Mouse (Mus musculus) forebrain, embryonic 12.5 days (tissue): Measurements from ENCODE around the gene Carm1. TPM values are rescaled to one million over a fixed set of nuclear protein-coding genes. Genes with fewer than 3 reads are reported as not detected.
A peak's percentile ranks its signal among the peaks of the same experiment; 100 is the strongest.

Experiments
- ATAC-seq: fragments of 200-750 bp; cut with Nextera tagmentation; 2 replicates; pipeline ENCODE4 v1.8.0; 2017; ENCODE audit warnings: moderate TSS enrichment; ENCODE audit not compliant: low FRiP score
- H3K27ac ChIP-seq: fragments of 300-500 bp; sonication (generic); 2 replicates; pipeline ENCODE4 v1.5.1; 2016; ENCODE audit warnings: mild to moderate bottlenecking
- H3K27me3 ChIP-seq: fragments of 300-500 bp; sonication (generic); 2 replicates; pipeline ENCODE4 v1.6.1; 2016; ENCODE audit warnings: mild to moderate bottlenecking
- H3K36me3 ChIP-seq: fragments of 300-500 bp; sonication (generic); replicated peaks from 2 replicates; pipeline ENCODE4 v1.6.1; 2016; ENCODE audit warnings: mild to moderate bottlenecking
- H3K4me1 ChIP-seq: fragments of 300-500 bp; sonication (generic); 2 replicates; pipeline ENCODE4 v1.6.1; 2016
- H3K4me2 ChIP-seq: fragments of 300-500 bp; sonication (generic); 2 replicates; pipeline ENCODE4 v1.6.1; 2016; ENCODE audit warnings: mild to moderate bottlenecking, moderate library complexity
- H3K4me3 ChIP-seq: fragments of 300-500 bp; sonication (generic); replicated peaks from 2 replicates; pipeline ENCODE4 v1.5.1; 2016; ENCODE audit warnings: mild to moderate bottlenecking
- H3K9ac ChIP-seq: fragments of 300-500 bp; sonication (generic); 2 replicates; pipeline ENCODE4 v1.6.1; 2016; ENCODE audit warnings: mild to moderate bottlenecking
- H3K9me3 ChIP-seq: fragments of 300-500 bp; sonication (generic); 2 replicates; pipeline ENCODE4 v1.6.1; 2016
- WGBS: fragments of 180-500 bp; shearing (Covaris S2); methylation state at CpG from one replicate; pipeline ENCODE4 v1.1.7; 2016; 5-methylcytosine and 5-hydroxymethylcytosine counted together
- polyA plus RNA-seq: library from polyadenylated mRNA; unstranded; fragments of >200 nt; fragmentation: Nextera tagmentation; extraction: Ambion mirVana; gene quantifications from 2 replicates; pipeline ENCODE4 v1.2.1, GENCODE M21; 2016

Carm1 gene
- polyA plus RNA-seq, 1 experiment from 2014 or later = 62.5 TPM

DNA sequence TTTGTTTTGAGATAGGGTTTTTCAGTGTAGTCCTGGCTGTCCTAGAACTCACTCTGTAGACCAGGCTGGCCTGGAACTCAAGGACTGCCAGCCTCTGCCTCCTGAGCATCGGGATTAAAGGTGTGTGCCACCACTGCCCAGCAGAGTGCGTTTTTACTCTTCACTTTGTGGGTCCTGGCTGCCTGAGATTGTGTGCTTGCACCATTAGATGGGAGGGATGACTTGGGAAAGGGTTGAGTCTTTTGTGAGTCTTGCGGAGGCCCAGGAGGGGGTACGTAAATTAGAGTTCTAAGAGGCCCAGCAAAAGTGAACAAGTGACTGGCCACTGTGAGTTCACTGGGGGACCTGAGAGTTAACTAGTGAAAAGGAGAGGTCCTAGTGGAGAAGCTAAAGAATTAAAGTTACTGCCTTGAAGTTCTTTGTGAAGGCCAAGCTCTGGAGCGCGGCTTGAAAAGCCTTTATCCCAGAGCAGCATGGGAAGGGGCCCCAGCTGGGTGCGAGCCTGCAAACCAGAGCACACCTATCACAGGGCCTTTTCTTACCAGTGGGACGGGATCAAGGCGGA, 1.3 kb upstream of the Carm1 start:
- H3K9ac ChIP-seq = peak overlapping the region; percentile 61
- ATAC-seq = peak; percentile 52
- 2% methylated on average over 9 of the region's 9 CpGs for WGBS

DNA sequence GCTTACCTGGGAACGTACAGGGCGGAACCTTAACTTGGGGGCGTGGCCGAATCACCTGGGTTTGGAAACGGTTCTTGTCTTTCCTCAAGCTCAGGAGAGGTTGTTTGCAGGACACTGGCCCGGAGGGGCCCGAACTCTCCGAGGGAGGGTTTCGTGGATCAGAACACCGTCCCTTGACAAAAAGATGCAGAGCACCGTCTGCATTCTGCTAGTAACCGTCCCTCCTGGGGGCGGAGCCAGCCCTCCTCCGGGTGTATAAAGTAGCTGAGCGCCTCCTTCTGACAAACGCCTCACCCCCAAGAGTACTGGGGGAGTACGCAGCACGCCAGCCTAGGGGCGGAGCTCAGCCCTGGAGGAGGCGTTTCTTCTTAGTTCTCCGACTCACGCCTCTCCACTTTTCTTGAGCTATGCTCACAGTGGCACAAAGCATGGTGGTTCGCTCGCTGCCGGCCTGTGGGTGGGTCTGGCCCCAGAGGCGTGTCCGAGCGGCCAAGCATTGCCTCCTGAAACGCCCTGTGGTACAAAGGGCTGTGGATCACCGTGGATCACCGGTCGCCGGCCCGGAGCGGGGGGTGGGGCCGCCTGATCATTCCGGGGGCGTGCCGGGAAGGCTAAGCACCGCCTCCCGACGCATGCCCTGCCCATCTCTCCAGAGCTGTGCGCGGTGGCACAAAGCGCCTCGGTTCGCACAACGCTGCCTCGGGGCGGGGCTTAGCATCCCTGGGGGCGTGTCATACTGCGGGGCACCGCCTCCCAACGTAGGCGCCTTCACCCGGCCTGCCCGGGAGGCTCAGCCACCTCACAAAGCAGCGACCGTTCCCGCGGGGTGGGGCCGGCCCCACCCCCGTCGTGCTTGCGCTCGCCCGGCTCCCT, 542 bp upstream of the Carm1 start:
- Histone ChIP-seq H3K9ac (peak overlapping the region; percentile 61), H3K4me3 (peak overlapping the region; percentile 79), H3K27ac (peak overlapping the region; percentile 99), H3K9me3 (no peaks in the 10 kb centered on the region), H3K4me1 (peaks cover 29% of the 10 kb centered on the region), H3K4me2 (peak overlapping the region; percentile 68), H3K27me3 (no peaks in the 10 kb centered on the region), H3K36me3 (peaks cover 14% of the 10 kb centered on the region)
- under 1% methylated on average over 60 of the region's 67 CpGs for WGBS
- ATAC-seq = peak; percentile 96

More for the DNA sequence above, 1.3 kb upstream of the Carm1 start:
- Histone ChIP-seq H3K4me2 (peak overlapping the region; percentile 68), H3K4me1 (peaks cover 29% of the 10 kb centered on the region), H3K27me3 (no peaks in the 10 kb centered on the region), H3K36me3 (0 out of 2 replicates have a peak, but pooled peaks cover 7% of the 10 kb centered on the region), H3K27ac (peak overlapping the region; percentile 99), H3K9me3 (no peaks in the 10 kb centered on the region), H3K4me3 (peak overlapping the region; percentile 79)

DNA sequence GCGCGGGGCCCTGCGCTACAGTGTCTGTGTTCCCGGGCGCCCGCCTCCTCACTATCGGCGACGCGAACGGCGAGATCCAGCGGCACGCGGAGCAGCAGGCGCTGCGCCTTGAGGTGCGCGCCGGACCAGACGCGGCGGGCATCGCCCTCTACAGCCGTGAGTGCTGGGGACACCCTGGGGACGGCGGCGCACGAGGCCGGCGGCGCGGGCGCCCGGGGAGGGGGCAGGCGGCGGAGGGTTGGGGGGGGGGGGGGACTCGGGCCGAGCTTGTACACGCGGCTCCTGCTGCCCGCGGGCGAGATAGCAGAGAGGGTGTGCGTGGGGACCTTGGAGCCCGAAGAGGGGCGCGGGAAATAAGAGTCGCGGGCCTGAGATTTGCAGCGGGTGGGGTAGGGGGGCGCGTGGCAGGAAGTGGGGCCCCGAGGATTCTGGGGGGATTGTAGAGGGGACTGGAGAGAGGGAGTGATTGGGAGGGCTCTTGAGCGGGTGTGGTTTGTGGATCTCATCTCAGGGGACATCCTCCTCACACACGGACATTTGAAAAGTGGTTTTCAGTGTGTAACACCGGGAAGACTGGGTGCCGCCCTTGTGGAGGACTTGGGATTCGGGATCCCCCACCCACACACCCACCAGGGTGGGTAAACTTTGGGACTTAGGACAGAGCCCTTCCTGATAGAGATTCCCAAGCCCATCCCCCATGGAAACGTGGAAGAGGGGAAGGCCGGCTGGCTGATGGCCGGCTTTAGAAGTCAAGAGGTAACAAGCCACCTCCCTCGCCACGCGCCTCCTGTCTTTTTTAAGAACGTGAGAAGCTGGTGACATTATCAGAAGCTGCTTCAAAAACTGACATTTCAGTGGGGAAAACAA, 614 bp downstream of the Carm1 start:
- no peaks in the 10 kb centered on the region for H3K27me3 ChIP-seq
- 1% methylated on average over 44 of the region's 66 CpGs for WGBS
- peak; percentile 43 for ATAC-seq

DNA sequence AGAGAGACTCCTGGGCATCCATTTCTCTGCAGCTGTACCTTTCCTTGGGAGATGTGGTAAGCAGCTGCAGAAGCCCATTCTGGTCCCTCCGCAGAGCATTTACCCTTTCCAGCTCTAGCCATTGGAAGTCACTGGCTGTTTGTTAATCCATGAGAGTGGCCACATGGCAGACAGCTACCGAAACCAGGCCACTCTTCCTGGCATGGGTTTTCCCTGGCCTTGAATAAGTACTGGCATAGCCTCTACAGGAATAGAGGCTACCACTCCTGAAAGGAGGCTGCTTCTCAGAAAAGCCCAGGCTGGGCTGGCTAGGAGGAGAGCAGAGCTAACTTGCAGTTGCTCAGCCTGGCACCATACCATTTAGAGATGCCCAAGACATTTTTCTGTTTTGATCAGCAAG, 4.4 kb downstream of the Carm1 start:
- 94% methylated on average over 2 of the region's 2 CpGs for WGBS
- Histone ChIP-seq H3K4me2 (no peak overlapping the region), H3K36me3 (peaks cover 23% of the 10 kb centered on the region), H3K4me3 (no peak overlapping the region), H3K27ac (no peak overlapping the region), H3K9ac (no peak overlapping the region), H3K27me3 (no peaks in the 10 kb centered on the region), H3K4me1 (peaks cover 15% of the 10 kb centered on the region), H3K9me3 (no peaks in the 10 kb centered on the region)
- ATAC-seq = no peak

More for the DNA sequence above, 614 bp downstream of the Carm1 start:
- Histone ChIP-seq H3K4me1 (peaks cover 29% of the 10 kb centered on the region), H3K36me3 (peaks cover 17% of the 10 kb centered on the region), H3K4me3 (peak overlapping the region; percentile 79), H3K27ac (peak overlapping the region; percentile 99), H3K9me3 (no peaks in the 10 kb centered on the region), H3K9ac (peak overlapping the region; percentile 95), H3K4me2 (peak overlapping the region; percentile 69)

DNA sequence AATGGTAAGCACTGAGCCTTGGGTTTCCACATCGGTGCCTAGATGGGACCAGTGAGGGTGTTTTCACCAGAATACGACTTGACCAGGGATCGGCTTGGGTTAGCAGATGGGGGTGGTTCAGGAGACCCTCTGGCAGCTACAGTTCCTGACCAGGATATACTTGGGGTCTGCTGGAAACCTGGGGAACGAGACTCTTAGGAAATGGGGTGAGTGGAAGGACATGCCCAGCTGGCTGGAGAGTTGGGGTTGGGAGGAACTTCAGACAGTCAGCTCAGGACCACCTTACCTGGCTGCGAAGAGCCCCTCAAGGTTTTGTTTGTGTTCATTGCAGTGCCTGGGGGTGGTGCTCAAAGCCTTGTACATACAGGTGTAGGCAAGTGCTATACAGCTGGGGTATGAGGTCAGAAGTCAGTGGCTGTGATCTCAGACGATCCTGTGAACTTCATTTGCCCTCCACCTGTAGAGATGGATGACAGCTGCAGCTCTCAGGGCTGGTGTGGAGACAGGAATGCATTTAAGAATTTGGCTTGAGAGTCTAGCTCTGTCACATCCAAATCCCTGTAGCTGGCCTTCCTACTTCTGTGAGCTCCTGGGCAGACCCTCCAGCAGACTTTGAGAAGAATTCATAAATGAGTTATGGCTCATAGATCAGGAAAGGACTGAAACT, 7.0 kb downstream of the Carm1 start:
- no peak overlapping the region for H3K27ac ChIP-seq
- 91% methylated on average over 6 of the region's 6 CpGs for WGBS
- no peak overlapping the region for H3K9ac ChIP-seq
- H3K4me2 ChIP-seq = no peak overlapping the region
- no peaks in the 10 kb centered on the region for H3K9me3 ChIP-seq
- peaks cover 38% of the 10 kb centered on the region for H3K36me3 ChIP-seq
- peaks cover 13% of the 10 kb centered on the region for H3K4me1 ChIP-seq
- ATAC-seq = no peak
- H3K4me3 ChIP-seq = no peak overlapping the region
- H3K27me3 ChIP-seq = no peaks in the 10 kb centered on the region

DNA sequence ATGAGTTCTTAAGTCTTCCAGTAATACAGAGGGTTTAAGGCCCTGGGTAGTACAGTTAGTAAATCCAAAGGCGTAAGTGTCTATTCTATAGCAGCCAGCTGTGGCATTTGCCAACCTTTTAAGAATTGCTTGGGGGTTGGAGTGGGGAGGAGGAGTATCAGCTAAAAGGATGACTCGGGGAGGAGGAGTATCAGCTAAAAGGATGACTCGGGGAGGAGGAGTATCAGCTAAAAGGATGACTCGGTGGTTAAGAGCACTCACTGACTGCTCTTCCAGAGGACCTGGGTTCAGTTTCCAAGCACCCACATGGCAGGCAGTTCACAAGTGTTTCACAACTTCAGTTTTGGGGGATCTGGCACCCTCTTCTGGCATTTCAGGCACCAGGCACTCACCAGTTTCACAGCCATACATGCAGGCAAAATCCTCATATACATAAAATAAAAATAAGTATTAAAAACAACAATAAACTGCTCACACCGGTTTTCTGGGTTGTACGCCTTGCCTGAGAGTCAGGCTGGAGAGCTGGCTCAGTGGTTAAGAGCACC, 8.6 kb downstream of the Carm1 start:
- WGBS = 86% methylated on average over 6 of the region's 6 CpGs

DNA sequence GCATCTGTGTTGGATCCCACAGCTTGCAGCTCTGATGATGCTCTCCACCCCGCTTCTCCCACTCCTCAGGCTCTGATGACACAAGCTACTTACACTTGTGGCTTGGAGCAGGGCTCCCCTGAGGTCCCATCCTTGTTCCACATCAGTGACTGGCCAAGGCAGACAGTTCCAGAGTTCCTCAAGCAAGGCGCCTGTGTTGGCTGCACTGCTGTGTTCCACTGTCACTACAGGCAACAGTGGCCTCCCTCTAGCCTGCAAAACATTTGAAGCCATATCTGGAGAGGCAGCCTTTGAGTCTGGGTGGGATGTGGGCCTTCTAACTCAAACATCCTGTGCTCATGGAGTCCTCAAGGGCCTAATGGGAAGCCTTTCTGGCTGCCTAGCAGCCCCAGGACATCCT, 10.3 kb downstream of the Carm1 start:
- Histone ChIP-seq H3K4me1 (peaks cover 7% of the 10 kb centered on the region), H3K9ac (no peak overlapping the region)
- ATAC-seq = no peak

More for the DNA sequence above, 8.6 kb downstream of the Carm1 start:
- no peak for ATAC-seq
- Histone ChIP-seq H3K4me1 (peaks cover 7% of the 10 kb centered on the region), H3K27ac (no peak overlapping the region), H3K27me3 (no peaks in the 10 kb centered on the region), H3K9ac (no peak overlapping the region), H3K4me2 (no peak overlapping the region), H3K9me3 (no peaks in the 10 kb centered on the region), H3K4me3 (no peak overlapping the region), H3K36me3 (peaks cover 37% of the 10 kb centered on the region)

DNA sequence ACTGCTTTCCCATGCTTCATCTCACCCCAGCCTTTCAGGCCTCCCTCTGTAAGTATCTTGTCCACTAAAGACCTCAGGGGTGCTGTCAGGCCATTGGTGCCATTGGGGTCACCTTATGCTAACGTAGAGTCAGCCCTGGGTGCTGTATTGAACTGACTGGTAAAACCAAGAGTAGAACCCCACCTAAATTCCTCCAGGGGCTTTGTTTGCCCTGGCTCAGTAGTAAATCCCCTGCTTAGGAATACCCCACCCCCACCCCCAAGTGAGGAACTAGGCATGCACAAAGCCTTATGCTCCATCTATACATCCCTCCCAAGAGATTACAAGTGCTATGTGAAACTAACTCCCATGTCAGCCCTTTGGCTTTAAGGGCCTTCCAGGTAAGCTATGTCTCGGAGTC, 10.9 kb downstream of the Carm1 start:
- Histone ChIP-seq H3K4me3 (no peak overlapping the region), H3K4me1 (peaks cover 7% of the 10 kb centered on the region), H3K9me3 (no peaks in the 10 kb centered on the region), H3K27ac (no peak overlapping the region), H3K9ac (no peak overlapping the region), H3K4me2 (no peak overlapping the region), H3K27me3 (no peaks in the 10 kb centered on the region), H3K36me3 (peaks cover 34% of the 10 kb centered on the region)
- no peak for ATAC-seq
- 91% methylated on average over 2 of the region's 2 CpGs for WGBS

More for the DNA sequence above, 10.3 kb downstream of the Carm1 start:
- 92% methylated on average over 2 of the region's 2 CpGs for WGBS
- Histone ChIP-seq H3K9me3 (no peaks in the 10 kb centered on the region), H3K36me3 (peaks cover 34% of the 10 kb centered on the region), H3K4me2 (no peak overlapping the region), H3K4me3 (no peak overlapping the region), H3K27ac (no peak overlapping the region), H3K27me3 (no peaks in the 10 kb centered on the region)

DNA sequence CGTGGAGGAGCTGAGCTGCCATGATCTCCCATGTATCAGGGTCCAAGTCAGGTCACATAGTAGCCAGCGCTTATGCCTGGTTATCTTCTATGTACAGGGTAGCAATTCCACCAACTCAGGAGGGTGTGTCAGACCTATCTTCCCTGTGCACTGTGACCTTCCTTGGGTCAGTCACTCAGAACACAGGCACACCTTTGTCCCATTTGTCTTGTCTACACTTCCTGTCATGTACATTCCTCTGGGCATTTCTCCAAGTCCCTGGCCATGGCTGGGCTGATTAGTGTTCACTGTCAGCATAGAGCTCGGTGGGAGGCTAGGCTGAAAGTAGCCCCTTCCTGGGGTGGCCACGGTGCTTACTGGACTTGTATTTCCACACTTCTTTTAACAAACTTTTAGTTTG, 11.7 kb downstream of the Carm1 start:
- no peak overlapping the region for H3K4me2 ChIP-seq
- H3K4me1 ChIP-seq = peaks cover 7% of the 10 kb centered on the region
- WGBS = 90% methylated on average over 4 of the region's 4 CpGs
- H3K9me3 ChIP-seq = no peaks in the 10 kb centered on the region
- peaks cover 34% of the 10 kb centered on the region for H3K36me3 ChIP-seq
- H3K9ac ChIP-seq = no peak overlapping the region
- H3K4me3 ChIP-seq = no peak overlapping the region
- no peak for ATAC-seq
- no peaks in the 10 kb centered on the region for H3K27me3 ChIP-seq
- H3K27ac ChIP-seq = no peak overlapping the region

DNA sequence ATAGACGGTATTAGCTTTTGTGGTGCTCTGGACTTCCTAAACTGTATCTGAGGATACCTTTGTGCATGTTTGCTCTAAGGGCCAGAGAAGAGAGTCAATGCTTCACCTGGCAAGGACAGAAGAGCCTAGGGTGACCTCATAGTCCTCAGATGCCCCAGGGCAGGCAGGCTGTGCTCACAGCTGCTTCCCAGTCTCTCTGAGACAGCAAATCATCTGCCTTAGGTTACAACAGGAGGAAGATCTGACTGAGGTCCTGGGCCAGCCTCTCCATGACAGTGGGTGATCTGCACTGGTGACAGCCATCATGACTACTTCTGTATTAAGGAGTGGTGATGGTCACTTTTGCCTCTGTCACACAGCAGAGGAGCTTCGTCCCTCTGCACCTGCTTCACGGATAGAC, 12.5 kb downstream of the Carm1 start:
- no peak overlapping the region for H3K4me2 ChIP-seq
- peaks cover 7% of the 10 kb centered on the region for H3K4me1 ChIP-seq
- H3K9ac ChIP-seq = no peak overlapping the region
- no peaks in the 10 kb centered on the region for H3K27me3 ChIP-seq
- H3K9me3 ChIP-seq = no peaks in the 10 kb centered on the region
- no peak for ATAC-seq
- no peak overlapping the region for H3K4me3 ChIP-seq
- H3K27ac ChIP-seq = 0 out of 2 replicates have a peak overlapping the region, but pooled peaks have one; percentile 5
- H3K36me3 ChIP-seq = peaks cover 30% of the 10 kb centered on the region
- WGBS = 96% methylated on average over 3 of the region's 3 CpGs

DNA sequence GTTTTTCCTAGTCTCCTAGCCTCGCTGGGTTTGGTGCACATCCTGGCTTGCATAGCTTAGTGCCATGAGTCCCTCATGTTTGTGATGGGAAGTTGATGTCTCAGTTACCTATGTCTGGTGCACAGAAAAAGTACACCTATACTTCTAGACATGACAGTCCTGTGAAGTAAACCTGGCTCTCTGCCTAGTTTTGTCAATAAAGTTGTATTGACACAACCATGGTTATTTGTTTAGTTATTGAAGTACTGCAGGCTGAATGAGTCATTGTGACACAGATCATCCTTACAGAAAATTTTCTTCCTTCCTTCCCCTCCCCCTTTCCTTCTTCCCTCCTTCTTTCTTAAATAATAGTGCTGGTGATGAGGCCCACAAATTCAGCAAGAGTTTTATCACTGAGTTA, 17.7 kb downstream of the Carm1 start:
- Histone ChIP-seq H3K9ac (no peak overlapping the region), H3K4me2 (no peak overlapping the region), H3K9me3 (no peaks in the 10 kb centered on the region), H3K4me3 (no peak overlapping the region), H3K36me3 (peaks cover 18% of the 10 kb centered on the region), H3K27ac (no peak overlapping the region), H3K27me3 (no peaks in the 10 kb centered on the region), H3K4me1 (no peaks in the 10 kb centered on the region)
- 83% methylated on average over 1 of the region's 1 CpGs for WGBS
- ATAC-seq = no peak
